Mouse (Mus musculus) left cerebral cortex, postnatal 36 days (tissue): ENCODE results near the gene Amn1. TPM values are rescaled to one million over a fixed set of nuclear protein-coding genes. Genes with fewer than 3 reads are reported as not detected.
"Not testable (repeated sequence)": the region's sequence is repeated elsewhere in the genome, so short reads cannot be mapped to it uniquely, and the experiment has no call there.

ENCODE experiments used
- DNase-seq, 2 experiments: peaks; one replicate each; pipeline ENCODE4 v3.0.0; 2021 to 2022; ENCODE audit warnings: low spot score in 2 of 2, mixed read lengths in 1 of 2
- intact Hi-C: fragments of 180-260 bp; cut with DNase I; formaldehyde crosslinking; loops from one replicate; pipeline ENCODE4 v1.15.1; 2025
- total RNA-seq, 2 experiments: library from RNA; stranded (reverse); gene quantifications; 2 replicates each; pipeline ENCODE4 v1.2.3; 2021

Gene Amn1
- total RNA-seq: 10 to 100 TPM; 30.6 to 34.4 TPM

- peak; percentile 93 to 94 for DNase-seq
- intact Hi-C loops: loop anchor here (5.0 kb wide), 1 partner anchor 119 kb away; the partner anchor contains the start of gene Resf1
Measured at GRCm38 (mm10) chr6:149188041-149188924, at the start of gene Amn1. Gene Amn1 (minus strand): TSS chr6:149188712.

- no peak for DNase-seq
- intact Hi-C loops: no loop called here
Measured at GRCm38 (mm10) chr6:149236807-149237206, 48.3 kb upstream of the Amn1 start.

- no peak for DNase-seq
- intact Hi-C loops: no loop called here
Measured at GRCm38 (mm10) chr6:149233918-149234317, 45.4 kb upstream of the Amn1 start.

- DNase-seq: no peak
- intact Hi-C loops: no loop called here
Measured at GRCm38 (mm10) chr6:149224751-149225150, 36.2 kb upstream of the Amn1 start.

- intact Hi-C loops: no loop called here
- no peak for DNase-seq
Measured at GRCm38 (mm10) chr6:149221296-149221695, 32.8 kb upstream of the Amn1 start.

GRCm38 (mm10) chr6:149198572-149198971, 10.1 kb upstream of the Amn1 start:
- intact Hi-C loops: no loop called here
- DNase-seq: no peak

- intact Hi-C loops: no loop called here
- DNase-seq: no peak
Measured at GRCm38 (mm10) chr6:149197116-149197515, 8.6 kb upstream of the Amn1 start.

GRCm38 (mm10) chr6:149193276-149193905, 4.9 kb upstream of the Amn1 start:
- DNase-seq: no peak
- intact Hi-C loops: no loop called here

- intact Hi-C loops, DNase-seq: not testable (repeated sequence)
Measured at GRCm38 (mm10) chr6:149191951-149192350, 3.4 kb upstream of the Amn1 start.

- no peak for DNase-seq
Measured at GRCm38 (mm10) chr6:149189340-149189922, 919 bp upstream of the Amn1 start.

GRCm38 (mm10) chr6:149188925-149189257, 379 bp upstream of the Amn1 start:
- DNase-seq: no peak
- intact Hi-C loops: loop anchor here (5.0 kb wide), 1 partner anchor 118 kb away; the partner anchor contains the start of gene Resf1

More at GRCm38 (mm10) chr6:149189340-149189922, 919 bp upstream of the Amn1 start:
- intact Hi-C loops: loop anchor here (5.0 kb wide), 1 partner anchor 118 kb away; the partner anchor contains the start of gene Resf1

- intact Hi-C loops: loop anchor here (5.0 kb wide), 1 partner anchor 120 kb away; the partner anchor contains the start of gene Resf1
- DNase-seq: no peak
Measured at GRCm38 (mm10) chr6:149187371-149187770, 1.1 kb downstream of the Amn1 start.

- DNase-seq: no peak
- intact Hi-C loops: no loop called here
Measured at GRCm38 (mm10) chr6:149184007-149184406, 4.5 kb downstream of the Amn1 start.

- DNase-seq: no peak
- intact Hi-C loops: no loop called here
Measured at GRCm38 (mm10) chr6:149179064-149179463, 9.4 kb downstream of the Amn1 start.

- intact Hi-C loops: no loop called here
Measured at GRCm38 (mm10) chr6:149174932-149175570, 13.5 kb downstream of the Amn1 start.

GRCm38 (mm10) chr6:149173831-149174625, 14.5 kb downstream of the Amn1 start:
- intact Hi-C loops: no loop called here
- DNase-seq: no peak

More at GRCm38 (mm10) chr6:149174932-149175570, 13.5 kb downstream of the Amn1 start:
- no peak for DNase-seq

GRCm38 (mm10) chr6:149169965-149170364, 18.5 kb downstream of the Amn1 start:
- DNase-seq, intact Hi-C loops: not testable (repeated sequence)

GRCm38 (mm10) chr6:149168436-149168835, 20.1 kb downstream of the Amn1 start:
- no peak for DNase-seq
- intact Hi-C loops: no loop called here

GRCm38 (mm10) chr6:149167672-149168071, 20.8 kb downstream of the Amn1 start:
- DNase-seq: no peak
- intact Hi-C loops: no loop called here
